Mouse (Mus musculus) frontal cortex, adult (tissue): ENCODE measurements at regions not wholly inside any gene's neighbourhood (a gene's known extent, or its start where the extent isn't known, plus 50 kb on each side); places are given as distances from the start of the nearest gene placed in this dataset.

Source experiments
- ATAC-seq: cut with Nextera tagmentation; 2 replicates; pipeline ENCODE4 v1.9.2; 2017; ENCODE audit warnings: mild to moderate bottlenecking, moderate library complexity, mixed read lengths; ENCODE audit not compliant: low TSS enrichment

- no peak for ATAC-seq
Measured at GRCm38 (mm10) chr13:37658519-37658918, 119.7 kb upstream of the Rreb1 start.

GRCm38 (mm10) chr13:37660083-37660482, 118.1 kb upstream of the Rreb1 start:
- no peak for ATAC-seq

DNA sequence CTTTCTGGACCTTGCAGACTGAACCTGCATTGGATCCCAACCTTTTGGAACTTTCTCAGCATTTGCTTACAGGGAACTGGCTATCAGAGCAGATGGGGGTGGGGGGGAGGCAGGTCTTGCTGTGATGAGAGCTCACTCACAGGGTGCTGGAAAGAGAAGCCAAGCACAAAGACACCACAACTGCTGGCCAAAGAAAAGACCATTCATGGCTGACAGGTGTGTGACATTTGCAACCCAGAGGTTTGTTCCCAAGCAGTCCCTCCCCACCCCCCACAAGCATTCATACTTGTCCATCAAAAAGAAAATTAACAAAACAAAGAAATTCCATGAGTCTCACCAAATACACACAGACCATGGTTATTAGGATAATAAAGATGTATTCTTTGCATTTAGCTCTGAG, 117.5 kb upstream of the Rreb1 start:
- no peak for ATAC-seq

DNA sequence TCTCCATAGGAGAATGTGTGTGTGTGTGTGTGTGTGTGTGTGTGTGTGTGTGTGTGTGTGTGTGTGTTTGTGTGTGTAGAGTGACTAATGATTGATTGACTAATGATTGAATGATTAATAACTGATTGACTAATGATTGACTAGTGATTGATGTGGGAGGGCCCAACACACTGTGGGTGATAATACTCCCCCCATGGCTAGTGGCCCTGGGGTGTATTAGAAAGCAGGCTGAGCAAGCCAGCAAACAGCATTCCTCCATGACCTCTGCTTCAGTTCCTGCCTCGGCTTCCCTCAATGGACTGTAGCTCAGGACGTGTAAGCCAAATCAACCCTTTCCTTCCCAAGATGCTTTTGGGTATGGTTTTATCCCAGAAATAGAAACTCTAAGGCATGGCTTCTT, 114.1 kb upstream of the Rreb1 start:
- ATAC-seq = no peak

DNA sequence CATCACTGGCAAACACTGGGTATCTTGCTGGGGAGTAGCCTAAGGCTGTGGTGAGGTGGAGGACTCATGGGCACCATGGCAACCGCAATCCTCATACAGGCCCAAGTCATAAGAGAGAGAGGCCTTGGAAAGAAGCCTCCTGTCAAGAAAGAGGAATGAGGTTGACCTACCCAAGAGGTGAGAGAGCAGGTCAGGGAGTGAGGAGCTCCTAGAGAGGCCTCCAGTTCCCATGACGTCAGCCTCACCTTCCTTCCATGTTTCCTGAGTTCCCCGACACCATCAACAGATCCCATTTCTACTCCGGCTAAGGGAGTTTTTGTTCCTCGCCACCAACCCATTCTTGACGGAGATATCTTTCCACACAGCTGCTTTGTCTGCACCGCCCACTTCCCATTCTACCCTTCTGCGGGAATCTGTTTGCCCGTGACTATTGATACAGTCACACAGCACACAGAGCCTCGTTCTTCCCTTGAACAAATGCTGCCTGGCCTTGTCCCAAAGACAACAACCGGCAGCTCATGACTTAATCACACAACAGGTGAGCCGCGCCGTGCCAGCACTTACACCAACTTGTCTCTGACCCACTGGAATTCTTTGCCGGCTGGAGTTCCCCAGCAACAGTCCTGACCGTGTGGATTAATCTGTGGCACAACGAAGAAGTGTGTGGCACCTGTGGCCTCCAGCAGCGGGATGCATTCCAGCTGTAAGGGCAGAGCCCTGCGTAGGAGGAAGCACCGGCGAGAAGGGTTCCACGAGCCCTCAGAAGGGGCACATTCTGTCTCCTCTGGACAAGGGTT, 111.8 kb upstream of the Rreb1 start:
- ATAC-seq = no peak

- ATAC-seq = no peak
Measured at GRCm38 (mm10) chr13:37667386-37667785, 110.8 kb upstream of the Rreb1 start.

DNA sequence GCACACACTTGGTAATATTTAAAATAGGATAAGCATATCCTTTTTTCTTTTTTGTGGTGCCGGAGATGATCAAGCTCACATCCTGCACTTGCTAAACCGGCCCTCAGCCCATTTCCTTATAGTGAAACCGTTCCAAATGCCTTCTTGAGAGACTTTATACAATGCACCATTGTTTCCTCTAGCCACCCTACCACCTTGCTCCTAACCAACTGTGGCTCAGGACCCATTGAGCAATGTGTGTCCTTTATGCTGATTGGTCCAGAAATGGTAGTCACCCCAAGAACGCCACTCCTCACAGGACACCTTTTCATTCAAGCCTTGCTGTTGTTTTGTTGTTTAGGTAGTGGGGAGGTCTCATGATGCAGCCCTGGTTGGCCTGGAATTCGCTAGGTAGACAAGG, 110.3 kb upstream of the Rreb1 start:
- ATAC-seq = no peak

- no peak for ATAC-seq
Measured at GRCm38 (mm10) chr13:37671109-37671508, 107.1 kb upstream of the Rreb1 start.

DNA sequence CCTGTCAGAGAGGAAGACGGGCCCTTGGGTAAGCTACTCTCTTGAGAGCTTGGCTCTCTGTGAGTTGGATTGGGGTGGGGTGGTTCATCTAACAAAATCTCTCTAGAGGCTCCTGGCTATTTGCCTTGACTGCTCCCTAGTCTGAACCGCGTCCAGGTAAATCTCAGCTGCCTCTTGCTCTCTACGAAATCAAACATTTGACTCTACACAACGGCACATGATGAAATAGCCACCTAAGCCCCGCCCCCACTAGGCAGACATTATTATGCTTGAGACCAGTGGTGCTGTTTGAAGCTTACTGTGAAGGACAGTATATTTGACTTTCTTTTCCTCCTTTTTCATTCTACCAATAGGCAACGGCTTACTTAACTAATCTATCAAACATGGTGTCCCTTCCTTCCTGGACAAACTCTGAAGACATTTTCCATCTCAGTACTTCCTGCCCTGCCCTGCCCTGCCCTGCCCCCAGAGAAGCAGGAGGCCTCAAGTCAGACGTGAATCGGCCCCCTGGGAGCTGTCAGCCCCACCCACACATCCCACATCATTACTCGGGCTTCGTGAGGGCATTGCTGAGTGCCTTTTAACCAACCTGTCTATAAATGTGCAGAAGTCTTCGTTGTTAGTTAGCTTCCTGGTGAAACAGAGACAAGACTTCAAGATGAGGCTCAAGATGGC, 103.4 kb upstream of the Rreb1 start:
- ATAC-seq = no peak

- ATAC-seq = no peak
Measured at GRCm38 (mm10) chr13:37675718-37676117, 102.5 kb upstream of the Rreb1 start.

- no peak for ATAC-seq
Measured at GRCm38 (mm10) chr13:37676912-37677311, 101.3 kb upstream of the Rreb1 start.

DNA sequence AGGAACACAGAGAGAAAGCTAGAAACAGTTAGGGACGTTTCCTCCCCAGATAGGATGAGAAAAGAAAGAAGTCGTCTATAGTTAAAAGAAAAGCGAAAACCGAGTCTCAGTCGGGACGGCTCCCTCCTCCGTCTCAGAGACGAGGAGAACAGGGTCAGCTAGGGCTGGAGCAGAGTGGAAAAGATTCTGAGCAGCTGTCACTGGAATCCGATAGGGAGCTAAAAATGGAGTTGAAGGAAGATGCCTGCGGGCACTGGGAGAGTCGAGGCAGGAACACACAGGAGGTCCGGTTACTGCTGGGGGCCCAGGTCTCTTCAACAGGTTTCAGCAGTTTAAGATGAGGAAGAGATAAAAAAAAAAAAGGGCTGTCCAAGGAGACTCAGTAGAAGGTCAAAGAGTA, 99.9 kb upstream of the Rreb1 start:
- no peak for ATAC-seq

DNA sequence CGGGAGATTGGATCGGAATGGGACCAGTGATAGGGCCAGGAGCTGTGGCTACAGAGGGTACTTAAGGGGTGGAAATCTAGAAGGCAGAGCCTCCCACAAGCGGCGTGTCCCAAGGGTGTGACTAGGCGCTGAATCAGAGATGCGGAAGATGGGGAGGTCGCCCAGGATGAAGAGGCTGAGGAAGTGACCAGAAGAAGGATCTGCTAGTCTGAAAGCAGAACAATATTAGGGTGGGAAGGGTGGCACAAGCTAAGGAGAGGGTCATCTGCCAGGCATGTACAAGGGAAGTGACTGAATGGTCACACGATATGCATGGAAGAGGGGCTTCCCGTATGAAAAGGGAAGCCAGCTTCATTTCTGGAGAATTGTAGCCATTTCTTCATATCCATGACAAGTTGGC, 99.4 kb upstream of the Rreb1 start:
- no peak for ATAC-seq

DNA sequence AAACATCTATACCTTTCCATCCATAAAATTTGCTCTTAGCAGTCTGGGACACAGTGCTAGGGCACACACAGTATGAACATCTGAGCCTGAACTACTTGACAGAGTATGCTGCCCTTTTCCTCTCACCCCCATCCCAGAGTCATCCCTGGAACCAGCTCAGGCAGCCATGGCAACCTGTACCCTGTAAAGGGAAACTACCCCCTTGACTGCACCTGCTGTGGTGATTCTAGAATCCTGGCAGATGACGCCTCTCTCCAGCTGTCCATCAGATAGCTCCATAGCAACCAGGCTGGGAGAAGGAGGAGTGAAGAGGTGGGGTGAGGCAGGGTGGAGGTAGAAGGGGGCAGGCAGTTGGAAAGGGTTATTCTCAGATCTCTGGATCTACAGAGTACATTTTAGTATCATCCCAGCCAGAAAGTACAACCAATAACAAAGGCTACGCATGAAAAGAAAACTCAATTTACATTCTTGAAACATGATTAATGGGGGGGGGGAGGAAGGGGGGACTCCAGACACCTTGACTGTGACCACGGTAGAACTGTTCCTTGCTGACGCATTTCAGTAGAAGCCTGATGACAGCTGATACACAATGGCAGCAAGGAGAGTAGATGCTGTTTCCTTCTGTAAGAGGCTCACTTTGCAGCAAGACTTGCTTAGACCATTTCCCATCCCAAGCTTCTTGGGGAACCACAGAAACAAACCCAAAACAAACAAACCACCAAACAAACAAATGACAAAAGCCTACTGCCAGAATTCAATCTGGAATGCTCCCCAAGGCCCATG, 97.2 kb upstream of the Rreb1 start:
- peak; percentile 62 for ATAC-seq

- ATAC-seq = peak; percentile 55
Measured at GRCm38 (mm10) chr13:37683045-37683679, 95.0 kb upstream of the Rreb1 start.

DNA sequence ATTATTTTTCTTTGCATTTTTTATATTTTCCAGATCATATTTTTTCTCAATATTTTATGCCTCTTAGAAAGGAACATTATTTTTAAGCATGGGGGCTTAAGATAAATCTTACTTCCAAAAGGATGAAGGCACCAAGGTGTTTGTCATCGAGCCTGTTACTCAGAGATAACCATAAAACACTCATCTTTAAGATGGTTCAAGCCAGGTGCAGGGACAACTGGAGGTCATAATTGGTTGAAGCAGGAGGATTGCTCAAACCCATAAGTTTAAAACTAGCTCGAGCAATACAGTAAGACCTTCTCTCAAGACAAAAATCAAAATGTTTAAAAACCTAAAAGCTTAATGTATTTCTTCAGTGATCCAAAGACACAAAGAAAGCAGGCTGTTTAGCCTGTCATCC, 92.6 kb upstream of the Rreb1 start:
- ATAC-seq = no peak

- ATAC-seq = no peak
Measured at GRCm38 (mm10) chr13:37686109-37686508, 92.1 kb upstream of the Rreb1 start.

GRCm38 (mm10) chr13:37689127-37689777, 88.9 kb upstream of the Rreb1 start:
- ATAC-seq = no peak

GRCm38 (mm10) chr13:37691855-37692445, 86.2 kb upstream of the Rreb1 start:
- no peak for ATAC-seq

DNA sequence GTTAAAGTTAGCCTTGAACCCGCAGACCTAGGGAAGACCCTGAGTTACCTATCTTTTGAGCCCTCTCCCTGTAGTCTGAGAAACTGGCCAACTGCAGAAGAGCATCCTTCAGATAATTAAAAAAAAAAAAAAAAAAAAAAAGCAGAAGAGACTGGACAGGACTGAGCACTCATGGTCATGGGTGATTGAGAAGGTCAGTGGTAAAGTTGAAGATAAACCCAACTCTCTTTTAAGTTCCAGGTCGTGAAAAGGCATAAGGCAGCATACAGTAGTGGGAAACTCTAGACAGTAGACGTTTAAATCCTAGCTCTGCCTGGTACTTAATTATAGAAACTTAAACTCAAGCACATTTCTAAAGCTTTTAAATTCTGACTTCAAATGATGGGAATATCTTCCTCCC, 84.6 kb upstream of the Rreb1 start:
- no peak for ATAC-seq

GRCm38 (mm10) chr13:37704475-37704874, 73.7 kb upstream of the Rreb1 start:
- no peak for ATAC-seq
